Mouse (Mus musculus): Measurements from ENCODE around the gene E2f8.

The E2f8 gene

DNA sequence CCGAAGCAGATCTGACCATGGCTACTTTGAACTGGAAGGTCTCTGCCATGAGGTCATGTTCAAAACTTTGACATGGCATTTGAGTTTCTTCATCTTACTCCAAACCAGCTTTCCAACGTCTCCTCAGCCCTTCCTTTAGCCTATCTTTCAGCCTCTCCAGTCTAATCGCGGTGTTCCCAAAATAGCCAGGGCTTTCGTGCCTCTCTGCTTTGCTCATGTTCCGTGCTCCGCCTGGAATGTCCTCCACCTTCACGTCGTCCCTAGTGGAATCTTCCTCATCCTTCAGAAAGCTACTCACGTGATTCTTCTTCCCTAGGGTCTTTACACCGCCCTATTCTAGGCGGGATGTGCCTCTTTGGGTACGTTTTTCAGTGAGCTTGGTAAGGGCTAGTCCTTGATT, 27.9 kb downstream of the E2f8 start:
- no peak for DNase-seq (ENCODE audit: low read depth)

DNA sequence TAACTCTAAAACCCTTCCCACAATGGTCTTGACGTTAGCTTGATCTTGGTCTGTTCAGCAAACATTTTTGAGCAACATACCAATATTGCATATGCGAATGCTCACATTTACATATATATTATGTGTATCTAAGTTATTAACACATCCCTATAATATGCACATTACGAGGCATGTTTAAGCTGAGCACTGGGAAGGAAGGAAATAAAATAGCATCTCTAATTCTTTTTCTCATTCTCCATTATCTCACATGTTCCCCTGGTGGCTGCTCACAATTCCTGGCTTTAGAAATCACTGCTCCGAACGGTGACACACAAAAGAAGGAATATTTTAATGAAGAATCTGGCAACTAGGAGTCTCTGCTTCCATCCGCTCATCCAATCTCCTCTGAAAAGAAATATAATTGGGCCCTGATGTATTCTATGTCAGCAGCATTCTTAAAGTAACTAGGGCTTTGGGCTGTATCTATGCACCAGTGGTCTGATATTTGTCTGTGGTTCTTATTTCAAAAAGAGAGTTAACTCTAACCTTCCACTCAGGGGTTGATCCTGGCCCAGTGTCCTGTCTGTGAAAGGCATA, 29.8 kb downstream of the E2f8 start:
- no peak for DNase-seq (ENCODE audit: low read depth)

DNA sequence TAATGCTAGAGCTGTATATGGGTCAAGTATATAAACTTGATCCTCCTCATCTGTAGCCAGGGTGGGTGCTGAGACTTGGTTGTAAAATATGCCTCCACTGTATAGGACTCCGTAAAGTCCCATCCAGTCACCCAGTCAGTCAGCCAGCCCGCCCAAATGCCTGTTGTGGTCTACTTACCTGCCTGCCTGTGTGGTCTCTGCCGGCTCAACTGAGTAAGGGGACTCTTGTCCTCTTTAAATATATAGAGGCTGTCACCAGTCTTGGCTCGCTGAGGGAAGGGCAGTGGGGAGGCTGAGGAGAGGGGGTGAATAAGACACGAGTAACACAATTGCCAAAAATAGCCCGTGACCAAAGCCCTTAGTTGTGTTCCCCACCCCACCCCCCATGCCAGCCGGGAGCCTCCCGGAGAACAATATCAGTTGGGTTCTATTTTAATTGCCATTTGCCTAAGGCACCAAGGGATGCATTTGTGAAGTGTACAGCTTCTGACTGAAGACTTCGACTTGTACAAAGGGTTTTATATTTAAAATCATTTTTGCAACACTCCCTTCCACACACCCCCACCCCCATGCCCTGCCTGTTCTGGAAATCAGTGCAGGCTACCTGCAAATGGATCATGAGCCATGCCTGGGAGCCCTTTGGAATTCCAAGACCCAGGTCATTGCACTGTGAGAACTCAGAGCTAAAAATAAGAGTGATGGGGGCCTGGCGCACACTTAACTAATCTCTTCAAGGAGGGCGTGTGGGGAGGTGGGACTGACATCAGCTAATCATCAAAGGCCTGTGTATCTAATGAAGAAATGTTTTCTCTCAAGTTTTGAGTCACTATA, 33.4 kb downstream of the E2f8 start, which contains the start of gene Csrp3:
Gene Csrp3 (minus strand): TSS at position 214 of the 831 bp plus-strand sequence.
- no peak for DNase-seq (ENCODE audit: low read depth)

DNA sequence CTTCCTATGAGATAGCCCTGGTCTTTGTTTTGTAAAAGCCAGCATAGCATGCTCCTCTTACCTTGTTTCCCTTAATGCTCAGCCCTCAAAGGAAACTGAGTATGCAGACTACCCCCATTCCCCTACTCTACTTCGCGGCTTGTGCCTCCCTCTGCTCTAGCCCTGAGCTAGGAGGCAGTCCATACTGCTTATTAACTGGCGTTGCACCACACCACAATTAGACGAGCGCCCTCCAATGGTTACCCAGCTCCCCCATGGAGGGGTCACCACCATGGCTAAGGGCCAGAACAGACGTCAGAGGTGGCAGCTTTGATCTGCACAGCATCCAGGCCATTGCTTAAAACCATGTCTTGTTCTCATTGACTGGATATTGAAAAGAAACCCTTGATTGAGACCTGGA, 34.6 kb downstream of the E2f8 start:
- DNase-seq (ENCODE audit: low read depth) = no peak

DNA sequence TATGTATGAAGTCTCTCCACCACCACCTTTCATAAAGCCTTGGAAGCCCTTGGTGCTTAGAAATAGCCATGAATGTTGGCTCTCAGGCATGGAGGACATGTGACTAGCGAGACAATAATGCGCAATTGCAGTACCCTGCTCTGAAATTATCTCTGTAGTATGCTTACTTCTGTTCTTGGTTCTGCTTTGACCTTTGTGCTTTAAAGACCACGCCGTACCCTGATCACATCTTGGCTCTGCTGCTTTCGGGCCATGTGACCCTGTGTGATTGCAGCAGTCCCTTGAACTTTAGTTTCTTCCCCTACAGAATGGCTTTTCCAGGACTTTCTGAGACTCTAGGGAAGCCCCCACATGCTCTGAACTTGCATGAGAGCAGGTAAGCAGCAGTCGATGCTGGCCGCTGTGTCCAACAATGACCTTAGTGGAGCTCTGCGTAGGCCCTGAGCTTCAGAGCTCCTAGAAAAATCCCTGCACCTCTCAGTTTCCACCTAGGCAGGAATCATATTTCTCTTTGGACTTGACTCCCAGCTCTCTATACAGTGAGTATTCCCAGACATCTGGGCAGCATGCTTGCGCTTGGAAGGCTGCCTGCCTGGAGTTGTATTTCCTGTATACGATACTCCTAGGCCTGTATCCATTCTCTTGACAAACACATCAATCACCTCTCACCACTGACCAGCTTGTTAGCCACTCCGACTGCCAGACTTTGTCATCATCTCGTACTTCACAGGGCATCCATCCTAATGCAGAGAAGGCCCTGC, 36.0 kb downstream of the E2f8 start:
- no peak for DNase-seq (ENCODE audit: low read depth)

DNA sequence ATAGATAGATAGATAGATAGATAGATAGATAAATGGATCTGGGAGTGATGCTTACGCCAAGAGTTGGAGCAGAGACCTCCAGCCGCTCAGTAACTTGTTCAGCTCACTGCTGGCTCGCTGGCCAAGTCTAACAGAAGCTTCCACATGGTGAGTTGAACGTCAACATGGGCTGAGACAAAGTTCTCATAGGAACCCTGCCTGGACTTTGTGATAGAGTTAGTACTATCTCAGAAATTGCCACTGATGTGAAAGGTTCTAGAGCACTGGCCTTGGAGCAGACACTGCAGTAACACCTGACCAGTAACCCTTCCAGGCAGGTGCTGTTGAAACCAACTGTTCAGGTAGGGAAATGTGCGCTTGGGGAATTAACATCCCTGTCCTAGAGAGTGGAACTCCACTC, 37.9 kb downstream of the E2f8 start:
- DNase-seq (ENCODE audit: low read depth) = no peak

DNA sequence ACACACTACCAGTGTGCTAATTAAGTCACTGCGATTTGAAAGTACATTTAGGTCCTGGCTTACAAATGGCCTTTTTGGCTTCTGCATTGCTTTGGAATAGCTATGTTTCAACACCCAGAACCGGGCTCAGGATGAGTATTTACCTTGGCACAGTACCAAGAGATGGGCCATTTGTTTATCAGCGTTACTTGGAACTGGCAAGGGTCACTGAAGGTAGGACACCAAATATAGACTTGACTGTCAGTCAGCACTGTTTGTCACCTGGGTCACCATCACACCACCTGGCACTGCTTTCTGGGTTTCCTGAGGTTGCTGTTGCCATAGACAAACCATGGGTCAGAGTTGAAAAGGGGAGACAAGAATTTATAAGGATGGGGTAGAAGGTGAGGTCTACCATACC, 39.0 kb downstream of the E2f8 start:
- no peak for DNase-seq (ENCODE audit: low read depth)

DNA sequence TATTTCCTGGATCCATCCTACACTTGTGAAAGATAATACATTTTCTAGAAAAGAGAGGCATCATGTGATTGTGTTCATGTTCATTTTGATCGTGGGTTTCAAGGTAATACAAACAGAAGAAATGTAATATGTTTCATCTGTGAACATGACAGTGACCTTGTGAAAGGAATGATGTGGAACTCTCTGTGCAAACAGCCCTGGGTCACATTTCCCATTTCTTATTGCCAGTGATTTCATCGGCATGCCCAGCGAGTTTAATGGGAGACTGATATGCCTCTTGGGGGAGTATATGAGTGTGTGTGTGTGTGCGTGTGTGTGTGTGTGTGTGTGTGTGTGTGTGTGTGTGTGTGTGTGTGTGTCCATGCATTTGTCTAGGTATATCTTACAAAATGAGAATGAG, 39.9 kb downstream of the E2f8 start:
- DNase-seq (ENCODE audit: low read depth) = no peak

DNA sequence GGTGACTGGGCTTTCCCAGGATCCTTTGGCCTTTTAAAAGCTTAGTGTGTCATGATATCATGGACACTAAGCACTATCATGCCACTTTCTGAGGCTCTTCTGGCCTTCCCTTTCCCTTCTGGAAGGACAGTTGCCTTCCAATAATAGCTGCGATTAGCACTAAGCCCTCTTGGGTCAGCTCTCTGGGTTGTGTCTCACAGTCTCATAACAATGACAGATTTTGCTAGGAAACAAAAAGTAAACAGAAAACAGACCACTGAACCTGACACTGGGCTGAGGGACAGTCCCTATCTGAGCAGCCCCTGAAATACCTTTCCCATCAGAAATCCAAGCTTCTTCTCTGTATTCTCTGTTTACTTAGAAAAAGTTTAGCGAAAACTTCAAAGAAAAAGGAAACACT, 40.9 kb downstream of the E2f8 start:
- no peak for DNase-seq (ENCODE audit: low read depth)

DNA sequence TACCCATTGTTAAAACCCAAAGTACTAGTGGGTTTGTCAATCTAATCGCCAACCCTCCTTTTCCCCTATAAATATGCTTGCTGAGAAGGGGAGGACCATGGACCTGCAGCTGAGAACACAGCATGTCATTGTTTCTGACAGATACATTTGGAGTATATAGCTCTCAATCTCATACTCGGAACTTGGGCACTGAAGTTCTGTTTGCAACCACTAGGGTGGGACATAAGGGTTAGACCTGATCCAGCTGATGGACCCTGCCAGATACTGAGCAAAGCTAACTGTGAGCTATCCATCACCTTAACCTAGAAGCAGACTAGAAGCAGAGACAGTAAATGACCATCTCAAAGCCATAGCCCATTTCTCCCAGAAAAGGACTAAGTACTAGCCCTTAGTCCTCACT, 43.0 kb downstream of the E2f8 start:
- DNase-seq (ENCODE audit: low read depth) = no peak

DNA sequence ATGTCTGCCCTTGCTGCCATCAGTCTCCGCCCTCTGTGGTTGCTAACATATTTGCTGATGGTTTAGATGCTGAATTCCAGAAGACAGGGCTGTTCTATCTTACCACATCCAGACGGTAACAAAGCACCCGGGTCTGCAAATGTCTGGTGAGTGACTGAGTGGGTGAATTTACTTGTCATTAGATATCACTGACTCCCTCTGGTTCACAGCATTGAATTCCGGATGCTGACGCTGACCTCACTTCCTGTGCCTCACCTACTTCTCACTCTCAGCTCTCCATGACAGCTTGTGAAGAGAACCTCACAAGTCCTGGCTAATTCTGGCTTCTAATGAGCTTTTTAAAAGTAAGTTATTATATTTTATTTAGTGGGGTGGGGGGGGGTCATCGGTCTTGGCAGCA, 44.4 kb downstream of the E2f8 start:
- no peak for DNase-seq (ENCODE audit: low read depth)

DNA sequence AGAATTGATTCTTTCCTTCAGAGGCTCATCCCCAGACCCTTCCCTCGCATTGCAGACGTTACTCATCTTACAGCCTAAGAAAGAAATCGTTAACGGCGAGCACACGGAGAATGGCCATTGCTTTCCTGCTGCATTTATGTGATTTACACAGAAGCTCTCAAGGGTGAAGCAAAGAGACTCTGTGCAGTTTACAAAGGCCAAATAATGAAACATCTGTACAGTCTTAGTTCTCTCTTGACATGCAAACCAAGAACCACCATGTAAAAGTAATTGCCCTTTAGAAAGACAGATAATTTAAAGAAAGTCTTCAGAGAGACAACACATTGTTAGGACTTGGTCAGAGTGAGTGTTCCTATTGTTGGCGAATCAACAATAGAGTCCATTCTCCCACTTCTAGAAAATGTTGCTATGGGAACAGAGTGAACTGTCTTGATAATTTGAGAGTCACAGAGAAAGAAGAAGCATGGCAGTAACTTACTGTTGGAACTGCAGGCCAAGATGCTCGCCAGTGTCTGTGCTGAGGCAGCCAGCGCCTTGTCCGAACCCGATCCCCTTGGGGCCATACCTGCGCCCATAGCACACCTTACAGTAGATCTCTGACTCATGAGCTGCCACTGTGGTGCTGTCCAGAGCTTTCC, 46.3 kb downstream of the E2f8 start:
- no peak for DNase-seq (ENCODE audit: low read depth)

DNA sequence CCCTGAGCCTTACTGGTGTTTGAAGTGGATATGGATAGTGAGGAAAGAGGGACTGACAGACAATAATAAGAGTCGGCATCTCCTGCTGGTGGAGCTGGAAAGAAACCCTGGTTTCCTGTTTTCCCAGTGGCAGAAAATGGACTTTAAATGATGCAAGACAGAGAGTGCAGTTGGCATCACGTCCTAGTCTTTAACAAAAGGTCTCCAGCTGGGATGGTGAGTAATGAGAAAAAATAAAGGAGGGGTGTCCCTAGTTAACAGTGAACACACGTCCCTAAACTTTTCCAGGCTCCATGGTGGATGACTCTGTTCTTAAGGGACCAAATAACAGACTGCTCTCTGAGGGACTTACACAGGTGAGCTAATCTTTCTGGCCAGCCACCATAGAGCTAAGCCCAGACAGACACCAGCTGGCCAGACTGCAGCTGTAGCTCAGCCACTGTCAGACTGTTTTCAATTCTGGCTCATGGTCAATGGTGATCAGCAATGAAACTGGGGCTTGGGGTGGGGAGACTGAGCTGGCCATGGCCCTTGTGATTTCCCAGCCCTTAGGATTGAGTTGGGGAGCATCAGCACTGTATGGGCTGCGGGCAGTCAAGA, 46.9 kb downstream of the E2f8 start:
- DNase-seq (ENCODE audit: low read depth) = no peak

DNA sequence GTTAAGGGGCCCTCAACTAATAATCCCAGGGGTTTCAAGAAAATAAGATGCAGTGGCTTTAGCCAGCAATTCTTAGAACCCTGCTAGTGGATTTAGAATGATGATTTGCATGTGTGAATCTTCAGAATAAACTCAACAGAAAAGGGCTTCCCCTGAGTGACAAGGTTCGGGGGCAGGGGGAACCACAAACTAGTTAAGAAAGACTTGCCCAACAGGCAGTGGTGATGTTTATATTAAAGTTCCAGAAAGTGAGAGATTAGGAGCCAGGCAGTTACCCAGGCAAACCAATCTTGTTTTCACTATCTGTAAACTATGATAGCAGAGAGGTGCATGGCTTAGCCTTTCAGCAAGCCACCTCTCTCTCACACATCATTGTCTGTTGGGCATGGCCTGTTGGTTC, 48.7 kb downstream of the E2f8 start:
- no peak for DNase-seq (ENCODE audit: low read depth)

DNA sequence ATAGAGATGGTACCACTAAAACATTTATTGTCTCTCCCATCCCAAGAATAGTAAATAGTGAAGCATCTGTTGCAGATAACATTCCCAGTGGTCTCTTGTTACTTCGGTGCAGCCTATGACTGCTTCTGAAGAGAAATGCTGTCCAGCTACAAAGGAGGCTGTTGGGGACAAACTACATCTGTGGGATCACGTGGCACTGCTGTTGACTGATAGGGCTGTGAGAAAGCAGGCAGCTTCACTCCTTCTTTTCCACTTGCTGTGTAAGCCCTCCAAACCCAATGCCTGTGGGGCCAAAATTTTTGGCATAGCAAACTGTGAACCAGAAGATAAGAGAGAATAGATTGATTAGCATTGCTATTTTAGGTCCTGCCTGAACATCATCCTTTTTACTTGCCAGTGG, 51.0 kb downstream of the E2f8 start:
- no peak for DNase-seq (ENCODE audit: low read depth)

DNA sequence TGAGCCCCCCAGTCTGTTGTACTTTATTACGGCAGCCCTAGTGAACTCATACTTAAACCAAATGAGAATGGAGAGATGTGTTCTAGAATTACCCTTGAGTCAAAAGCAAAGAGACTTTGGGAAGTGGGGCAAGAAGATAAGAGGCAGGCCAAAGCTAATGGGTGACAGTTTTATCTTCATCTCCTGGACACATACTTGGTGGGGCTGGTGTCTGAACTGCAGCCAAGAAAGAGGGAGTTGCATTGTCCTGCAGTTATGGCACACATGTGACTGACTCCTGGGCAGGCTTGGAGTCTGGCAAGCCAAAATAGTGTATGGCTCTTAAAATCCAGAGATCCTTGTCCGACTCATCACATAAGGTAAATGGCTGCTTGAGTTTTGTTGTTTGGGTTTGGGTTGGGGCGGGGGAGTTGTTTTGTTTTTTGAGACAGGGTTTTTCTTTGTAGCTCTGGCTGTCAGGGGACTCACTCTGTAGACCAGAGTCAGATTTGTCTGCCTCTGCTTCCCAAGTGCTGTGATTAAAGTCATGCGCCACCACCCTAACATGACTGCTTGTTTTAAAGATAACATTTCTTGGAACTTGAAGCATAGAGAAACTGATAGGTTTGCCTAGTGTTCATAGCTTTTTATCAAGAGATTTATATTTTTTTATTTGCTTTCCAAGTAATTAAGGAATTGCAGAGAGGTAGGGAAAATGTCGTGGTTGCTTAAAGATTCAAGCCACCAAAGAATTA, 52.1 kb downstream of the E2f8 start:
- DNase-seq (ENCODE audit: low read depth) = no peak

DNA sequence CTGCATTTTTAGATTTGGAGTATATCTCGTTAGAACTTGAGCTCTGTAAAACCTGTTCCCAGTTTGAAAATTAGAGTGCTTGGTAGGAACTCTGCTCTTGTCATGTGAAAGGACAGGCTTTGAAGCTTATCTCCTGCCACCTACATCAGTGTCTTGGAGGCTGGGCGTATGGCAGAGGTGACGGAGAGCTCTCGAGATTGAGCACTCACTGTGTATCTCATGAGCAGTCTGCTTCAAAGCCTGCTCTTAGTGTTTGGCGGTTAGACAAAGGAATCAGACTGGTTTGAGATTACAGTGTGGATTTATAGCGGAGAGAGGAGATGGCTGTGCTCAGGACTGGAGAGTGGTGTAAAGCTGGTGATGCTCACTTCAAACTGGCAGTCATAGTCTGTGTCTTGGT, 56.2 kb downstream of the E2f8 start:
- DNase-seq (ENCODE audit: low read depth) = no peak

DNA sequence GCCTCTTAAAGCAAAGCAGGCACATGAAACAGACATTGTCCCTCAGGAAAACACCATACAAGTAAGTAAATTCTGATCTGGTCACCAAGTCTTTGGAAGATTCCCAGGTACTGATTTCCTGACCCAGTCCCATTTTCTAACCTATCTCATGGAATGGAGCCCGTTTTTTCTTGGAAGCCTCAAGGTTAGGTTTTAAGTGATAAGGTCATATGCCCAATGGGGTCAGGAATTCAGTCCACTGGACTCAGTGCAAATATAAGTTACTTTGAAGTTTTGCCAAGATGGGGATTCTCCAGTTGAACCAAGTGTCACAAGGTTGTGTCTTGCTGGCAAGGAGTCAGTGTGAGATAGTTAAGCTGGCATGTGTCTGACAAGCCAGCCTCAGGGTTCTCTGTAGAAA, 56.7 kb downstream of the E2f8 start:
- DNase-seq (ENCODE audit: low read depth) = no peak

DNA sequence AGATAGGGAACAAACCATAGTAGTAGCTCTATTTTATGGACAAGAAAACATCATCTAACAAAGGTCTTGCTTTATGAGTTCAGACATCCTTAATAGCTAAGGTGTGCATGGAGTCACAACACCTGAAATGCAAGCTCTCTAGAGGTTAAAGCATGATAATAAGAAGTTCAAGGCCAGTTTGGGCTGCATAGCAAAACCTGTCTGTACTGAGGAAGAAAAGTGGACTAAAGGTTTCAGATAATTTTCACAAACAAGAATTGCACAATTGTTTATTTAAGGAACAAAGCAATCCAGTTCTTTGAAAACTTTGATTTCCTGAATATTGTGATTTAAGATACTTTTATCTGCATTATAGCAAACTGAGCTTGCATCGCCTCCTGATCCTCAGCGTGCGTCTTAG, 57.8 kb downstream of the E2f8 start:
- DNase-seq (ENCODE audit: low read depth) = no peak

DNA sequence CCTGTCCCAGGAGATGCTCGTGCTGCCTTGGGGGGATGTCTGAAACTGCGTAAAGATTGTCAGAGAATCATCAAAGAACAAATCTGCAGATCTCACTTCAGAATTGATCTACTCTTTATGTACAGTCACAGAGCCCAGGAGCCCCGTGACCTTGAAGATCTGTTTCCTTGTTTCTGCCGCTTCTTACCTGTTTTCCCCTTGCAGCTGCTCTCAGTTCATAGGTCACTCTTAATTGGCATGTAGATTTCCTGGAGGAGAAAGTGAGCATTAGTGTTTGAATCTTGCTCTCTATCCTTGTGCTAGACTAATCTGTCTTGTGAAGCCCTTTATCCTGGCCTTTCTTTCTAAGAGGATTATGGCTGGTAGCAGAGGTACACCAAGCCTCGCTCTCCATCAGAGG, 59.7 kb downstream of the E2f8 start:
- no peak for DNase-seq (ENCODE audit: low read depth)

Data from c-Kit-positive CD71-negative TER-119-negative erythroid progenitor cells, embryonic 14.5 days (primary cell).